Mouse (Mus musculus): ENCODE measurements at regions not wholly inside any gene's neighbourhood (a gene's known extent, or its start where the extent isn't known, plus 50 kb on each side); places are given as distances from the start of the nearest gene placed in this dataset.

DNA sequence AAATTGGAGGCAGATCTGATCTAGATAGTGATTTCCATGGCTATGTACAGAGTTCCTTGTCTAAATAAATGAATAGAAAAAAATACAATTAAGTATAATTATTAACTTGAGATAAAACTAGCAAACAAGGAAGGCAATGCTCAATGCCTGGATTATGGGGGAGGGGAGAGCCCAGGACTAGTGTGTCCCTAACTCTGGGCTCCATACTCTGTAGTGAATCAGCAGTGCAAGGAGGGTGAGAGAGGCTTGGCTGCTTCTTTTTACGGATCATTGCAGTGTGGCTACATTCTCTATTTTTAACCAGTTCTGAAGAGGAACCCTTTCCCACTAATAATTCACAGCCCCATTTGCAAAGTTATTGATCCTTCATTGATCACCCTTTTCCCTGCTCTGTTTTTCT lies 101.3 kb upstream of the Gm5150 start:
- no peak for TF ChIP-seq CTCF (IDR thresholded peaks at IDR 0.05; ENCODE audit: low read depth)
- TF ChIP-seq EP300 (optimal IDR thresholded peaks at IDR 0.05), result no peak
